Mouse (Mus musculus): ENCODE results near the gene Snap47.
"Not testable (repeated sequence)": the region's sequence is repeated elsewhere in the genome, so short reads cannot be mapped to it uniquely, and the experiment has no call there.

Gene Snap47

DNA sequence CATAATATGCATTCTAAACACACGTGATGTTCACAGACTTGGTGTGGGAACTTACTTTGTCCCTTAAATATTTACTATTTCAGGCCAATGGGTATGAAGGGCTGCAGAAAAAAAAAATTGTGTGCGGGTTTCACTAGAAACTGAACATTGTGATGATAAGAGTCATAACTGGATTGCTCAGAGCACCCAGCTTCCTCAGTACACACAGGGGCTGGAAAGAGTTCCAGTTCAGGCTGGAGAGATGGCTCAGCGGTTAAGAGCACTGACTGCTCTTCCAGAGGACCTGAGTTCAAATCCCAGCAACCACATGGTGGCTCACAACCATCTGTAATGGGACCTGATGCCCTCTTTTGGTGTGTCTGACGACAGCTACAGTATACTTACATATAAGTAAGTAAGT is 83.0 kb downstream of the Snap47 start:
- not testable (repeated sequence) for DNase-seq (ENCODE audit: low read depth)

DNA sequence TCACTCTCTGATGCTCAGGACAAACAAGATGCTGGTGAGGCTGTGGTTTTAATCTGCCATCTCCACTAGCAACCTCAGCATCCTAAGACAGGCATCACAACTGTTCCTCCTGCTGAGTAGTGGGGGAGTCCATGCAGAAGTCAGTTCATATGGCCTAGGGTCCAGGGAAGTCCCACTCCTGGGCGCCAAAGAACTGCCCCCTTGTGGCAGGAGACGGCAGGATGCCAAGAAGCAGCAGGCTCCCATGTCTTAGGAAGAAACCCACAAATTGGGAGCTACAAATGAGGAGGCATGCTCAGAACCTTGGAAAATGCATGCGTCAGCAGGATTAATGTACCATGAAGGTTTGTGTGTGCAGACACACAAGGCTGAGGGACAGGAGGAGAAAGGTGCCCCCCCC is 84.4 kb downstream of the Snap47 start:
- peak; percentile 16 for DNase-seq (ENCODE audit: low read depth)

DNA sequence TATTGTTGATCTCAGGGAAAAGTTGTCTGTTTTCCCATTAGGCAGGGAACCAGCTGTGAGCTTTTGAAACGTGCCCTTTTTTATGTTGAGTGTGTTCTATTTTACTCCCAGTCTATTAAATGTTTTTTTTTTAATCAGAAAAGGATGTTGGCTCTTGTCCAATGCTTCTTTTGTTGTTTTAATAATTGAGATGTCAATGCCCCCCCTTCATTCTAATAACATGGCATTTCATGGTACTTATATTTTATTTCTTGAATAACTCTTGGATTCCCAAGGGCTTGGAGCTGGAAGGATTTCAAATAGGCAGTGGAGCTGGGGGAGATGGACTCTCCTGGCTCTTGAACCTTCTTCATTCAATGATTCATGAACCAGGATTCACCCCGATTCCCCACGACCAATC is 85.0 kb downstream of the Snap47 start:
- DNase-seq (ENCODE audit: low read depth), result no peak

DNA sequence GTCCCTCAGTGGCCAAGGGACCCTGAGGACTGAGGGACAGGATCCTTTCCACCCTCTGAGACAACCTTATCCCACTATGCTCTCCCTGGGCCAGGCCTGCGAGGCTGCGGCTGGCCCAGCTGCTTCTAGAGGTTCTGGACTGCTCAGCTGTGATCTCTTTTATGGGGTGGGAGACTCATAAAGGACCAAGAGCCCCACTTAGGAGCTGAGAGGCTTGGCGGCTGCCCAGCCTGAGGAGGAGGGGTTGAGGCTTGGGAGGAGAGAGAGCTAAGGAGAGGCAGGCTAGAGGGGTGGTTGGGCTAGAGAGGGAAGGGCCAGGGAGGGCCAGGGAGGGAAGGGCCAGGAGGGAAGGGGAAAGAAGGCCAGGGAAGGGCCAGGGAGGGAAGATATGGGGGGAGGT is 86.6 kb downstream of the Snap47 start:
- DNase-seq (ENCODE audit: low read depth), result no peak

DNA sequence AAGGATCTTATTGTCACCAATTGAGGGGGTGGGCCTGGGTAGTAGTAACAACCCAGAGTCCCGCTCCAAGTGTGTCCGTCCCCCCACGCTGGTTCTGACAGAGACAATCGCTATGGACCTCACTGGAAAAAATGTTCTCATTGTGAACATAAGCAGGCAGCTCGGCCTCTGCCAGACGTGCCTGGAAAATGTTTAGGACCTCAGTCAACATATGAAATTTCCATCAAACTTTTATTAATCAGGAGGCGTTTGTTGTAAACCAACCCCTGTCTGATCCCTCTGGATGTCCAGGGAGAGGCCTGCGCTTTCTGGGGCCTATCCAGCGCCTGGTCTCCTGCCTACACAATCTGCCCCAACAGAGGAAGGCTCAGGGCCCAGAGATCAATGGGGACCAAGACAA is 87.0 kb downstream of the Snap47 start:
- DNase-seq (ENCODE audit: low read depth), result no peak

DNA sequence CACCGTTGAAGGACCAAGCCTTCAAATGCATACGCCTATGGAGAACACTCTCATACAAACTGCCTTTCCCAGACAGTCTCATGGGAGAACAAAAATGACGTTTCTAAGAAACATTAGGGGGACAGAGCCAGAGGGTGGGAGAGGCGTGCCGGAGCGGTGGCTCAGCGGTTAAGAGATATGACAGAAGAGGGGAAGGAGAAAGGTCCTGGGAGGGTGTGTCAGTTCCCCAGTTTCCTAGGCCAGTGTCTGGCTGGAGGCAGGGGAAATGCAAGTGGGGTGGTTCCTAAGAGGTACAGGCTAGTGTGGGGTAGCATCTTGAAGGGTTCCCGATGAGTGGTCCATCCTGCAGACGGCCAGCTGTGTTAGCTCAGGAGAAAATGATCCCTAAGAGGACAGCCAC is 89.7 kb downstream of the Snap47 start:
- DNase-seq (ENCODE audit: low read depth), result no peak

Measured in induced T-regulatory cell, adult 2 months (primary cell).